Mouse (Mus musculus) kidney, postnatal 36 days (tissue): ENCODE measurements around the gene Pygb.

Source experiments
- DNase-seq, 2 experiments: peaks; one replicate each; pipeline ENCODE4 v3.0.0; 2021 to 2022; ENCODE audit warnings: mixed read lengths in 2 of 2

Pygb gene

GRCm38 (mm10) chr2:150786251-150787180 is at the start of gene Pygb:
Gene Pygb, plus strand, starts transcription at chr2:150786735.
- peak; percentile 85 to 92 for DNase-seq

- no peak for DNase-seq
Measured at GRCm38 (mm10) chr2:150737881-150738280, 48.7 kb upstream of the Pygb start.

- no peak for DNase-seq
Measured at GRCm38 (mm10) chr2:150740145-150740841, 46.2 kb upstream of the Pygb start.

- DNase-seq: no peak
Measured at GRCm38 (mm10) chr2:150741405-150741804, 45.1 kb upstream of the Pygb start.

- no peak for DNase-seq
Measured at GRCm38 (mm10) chr2:150745016-150745415, 41.5 kb upstream of the Pygb start.

GRCm38 (mm10) chr2:150748854-150749253 is 37.7 kb upstream of the Pygb start, which contains the start of gene Entpd6:
Gene Entpd6, plus strand, starts transcription at chr2:150749042.
- DNase-seq: peak; percentile 95 to 96

GRCm38 (mm10) chr2:150749283-150749682 is 37.3 kb upstream of the Pygb start:
- DNase-seq: peak; percentile 18 to 44

- peak; percentile 61 to 63 for DNase-seq
Measured at GRCm38 (mm10) chr2:150750129-150750979, 36.2 kb upstream of the Pygb start.

GRCm38 (mm10) chr2:150755016-150755415 is 31.5 kb upstream of the Pygb start:
- DNase-seq: no peak

GRCm38 (mm10) chr2:150761476-150761875 is 25.1 kb upstream of the Pygb start:
- DNase-seq: no peak

GRCm38 (mm10) chr2:150765619-150766018 is 20.9 kb upstream of the Pygb start:
- DNase-seq: no peak

- DNase-seq: peak; percentile 76 to 79
Measured at GRCm38 (mm10) chr2:150766083-150766862, 20.3 kb upstream of the Pygb start.

- no peak for DNase-seq
Measured at GRCm38 (mm10) chr2:150768678-150769077, 17.9 kb upstream of the Pygb start.

GRCm38 (mm10) chr2:150770747-150771146 is 15.8 kb upstream of the Pygb start:
- peak; percentile 89 to 91 for DNase-seq

- DNase-seq: no peak
Measured at GRCm38 (mm10) chr2:150771169-150771568, 15.4 kb upstream of the Pygb start.

GRCm38 (mm10) chr2:150771996-150772395 is 14.5 kb upstream of the Pygb start:
- DNase-seq: no peak

- no peak for DNase-seq
Measured at GRCm38 (mm10) chr2:150772466-150773119, 13.9 kb upstream of the Pygb start.

- DNase-seq: no peak
Measured at GRCm38 (mm10) chr2:150782801-150783200, 3.7 kb upstream of the Pygb start.

- DNase-seq: peak in 1 of 2 experiments; percentile 27
Measured at GRCm38 (mm10) chr2:150787234-150787771, 768 bp downstream of the Pygb start.

- DNase-seq: peak; percentile 81 to 87
Measured at GRCm38 (mm10) chr2:150788768-150789550, 2.4 kb downstream of the Pygb start.
